Mouse (Mus musculus) liver, postnatal 0 days (tissue): ENCODE measurements around the gene Sfrp2.

Experiments used
- CTCF ChIP-seq: sonication (generic); IDR thresholded peaks from 2 replicates; pipeline ENCODE4 v1.5.1; 2016; ENCODE audit warnings: antibody characterized with exemption, low read depth
- EP300 ChIP-seq: IDR thresholded peaks from 2 replicates; pipeline ENCODE4 v1.6.1; 2016; ENCODE audit warnings: antibody characterized with exemption, low read depth, mild to moderate bottlenecking

- no peak for TF ChIP-seq CTCF
- no peak for TF ChIP-seq EP300
These were observed 3.8 kb upstream of the Sfrp2 start for GRCm38 (mm10) chr3:83762361-83762760.
